Mouse (Mus musculus) lung, postnatal 14 days (tissue): ENCODE measurements at regions not wholly inside any gene's neighbourhood (a gene's known extent, or its start where the extent isn't known, plus 50 kb on each side); places are given as distances from the start of the nearest gene placed in this dataset.

ENCODE experiments used
- DNase-seq: peaks from one replicate; pipeline ENCODE4 v3.0.0; 2021

DNA sequence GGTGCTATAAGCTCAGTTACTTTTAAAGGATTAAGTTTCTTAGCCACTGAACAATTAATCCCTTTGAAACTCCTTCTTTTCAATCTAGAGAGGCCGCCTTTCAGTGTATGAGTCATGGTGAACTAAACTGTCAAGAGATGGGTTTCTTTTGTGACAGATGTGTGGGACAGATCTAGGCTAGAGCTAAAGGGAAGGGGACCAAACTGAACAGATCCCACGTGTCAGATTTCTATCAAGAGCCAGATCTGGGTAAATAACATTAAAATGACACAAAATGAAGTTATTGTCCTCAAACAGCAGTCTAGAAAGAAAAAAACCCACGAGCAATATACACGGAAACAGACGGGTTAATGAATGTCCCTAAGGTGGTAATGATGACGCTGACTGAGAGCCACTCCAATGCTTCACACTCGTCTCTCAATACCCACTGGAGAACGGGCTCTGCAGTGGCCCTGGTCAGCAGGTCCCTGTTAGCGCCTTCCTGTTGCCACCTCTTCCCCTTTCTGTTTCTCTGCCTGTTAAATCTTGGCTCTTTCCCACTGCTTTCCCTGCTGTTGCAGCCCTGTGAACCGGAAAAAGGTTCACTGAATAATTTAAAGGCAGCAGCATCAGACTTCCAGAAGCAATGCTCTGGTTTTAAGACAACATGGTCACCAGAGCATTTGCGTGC lies 52.7 kb upstream of the Rab3gap2 start:
- no peak for DNase-seq

DNA sequence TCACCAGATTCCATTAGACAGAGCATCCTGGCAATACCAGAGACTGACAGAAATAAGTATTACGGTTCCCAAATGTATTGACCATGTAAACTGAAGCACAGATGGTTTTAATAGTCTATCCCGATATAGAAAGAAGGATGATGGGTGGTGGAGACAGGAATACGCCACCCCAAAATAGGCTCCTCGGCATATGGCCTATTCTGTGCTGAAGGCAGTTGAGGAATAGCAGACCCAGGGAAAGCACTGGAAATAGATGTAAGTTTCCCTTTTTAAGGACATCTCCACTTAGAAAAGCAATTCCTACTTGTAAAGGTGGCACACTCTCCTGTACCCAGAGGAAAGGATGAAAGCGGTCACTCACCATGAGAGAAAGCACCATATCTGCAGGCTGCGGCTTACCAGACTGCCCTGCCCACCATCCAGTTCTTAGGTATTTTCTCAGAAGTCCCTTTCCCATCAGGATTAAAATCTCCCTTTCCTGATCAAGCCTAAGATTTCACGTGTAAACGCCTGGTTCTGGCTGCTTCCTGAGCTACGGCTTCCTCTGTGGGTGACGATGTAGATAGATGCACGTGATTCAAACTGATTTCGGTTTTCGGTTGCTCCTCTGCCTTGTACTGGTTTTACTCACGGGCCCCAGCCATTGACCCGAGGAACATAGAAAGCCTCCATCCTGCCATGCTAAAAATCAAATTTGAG lies 53.3 kb upstream of the Rab3gap2 start:
- no peak for DNase-seq

DNA sequence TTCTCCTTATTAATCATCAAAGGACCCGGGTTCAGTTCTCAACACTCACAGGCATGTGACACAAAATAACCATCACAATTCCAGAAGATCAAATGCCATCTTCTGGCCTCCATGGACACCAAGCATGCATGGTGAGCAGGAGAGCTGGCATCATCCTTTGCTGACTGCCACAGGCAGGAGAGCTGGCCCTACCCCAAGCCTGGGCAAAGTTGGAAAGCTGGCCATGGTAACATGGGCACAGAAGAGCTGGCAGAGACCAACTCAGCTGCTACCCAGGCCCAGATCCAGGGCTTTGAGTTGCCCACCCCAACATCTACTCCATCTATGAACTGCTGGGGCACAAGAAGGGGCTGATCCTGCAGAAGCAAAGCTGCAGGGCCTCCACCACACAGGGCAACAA lies 59.1 kb upstream of the Rab3gap2 start:
- no peak for DNase-seq

DNA sequence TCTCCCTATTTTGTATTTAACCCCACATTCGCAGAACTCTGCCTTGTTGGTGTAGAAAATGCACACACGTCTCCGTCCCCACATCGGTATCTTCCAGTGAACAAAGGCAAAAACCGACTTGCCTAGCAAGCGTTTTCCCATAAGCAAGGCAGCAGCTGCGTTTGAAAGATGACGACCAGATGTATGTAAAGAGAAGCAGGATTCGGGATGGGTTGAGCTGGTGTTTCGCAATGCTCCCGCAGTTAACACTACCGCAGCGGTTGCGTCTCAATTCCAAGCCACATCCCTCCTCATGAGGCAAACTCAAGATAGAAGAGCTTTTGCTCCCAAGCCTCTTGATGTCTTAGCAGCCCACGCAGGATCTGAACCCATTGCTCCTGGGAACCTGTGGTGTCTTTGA lies 59.9 kb upstream of the Rab3gap2 start:
- DNase-seq, result no peak

DNA sequence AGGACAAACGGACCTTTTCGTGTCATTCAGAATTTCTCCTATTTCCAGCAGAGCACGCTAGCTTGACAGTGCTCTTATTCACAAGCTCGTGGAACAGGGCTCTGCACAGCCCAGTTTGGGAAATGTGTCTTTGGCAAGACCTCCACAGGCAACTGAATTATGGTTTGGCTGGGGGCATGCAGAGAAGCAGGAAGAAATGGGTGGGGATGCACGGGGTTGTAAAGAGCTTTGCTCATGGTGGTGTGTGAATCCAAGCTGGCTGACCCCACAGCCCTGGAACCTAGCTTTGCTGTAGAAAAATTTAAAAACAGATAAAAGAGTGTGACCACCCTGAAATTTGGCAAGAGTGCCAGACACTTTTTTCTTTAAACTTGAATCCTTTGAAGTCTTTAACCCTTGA lies 63.6 kb upstream of the Rab3gap2 start:
- DNase-seq, result peak; percentile 5

DNA sequence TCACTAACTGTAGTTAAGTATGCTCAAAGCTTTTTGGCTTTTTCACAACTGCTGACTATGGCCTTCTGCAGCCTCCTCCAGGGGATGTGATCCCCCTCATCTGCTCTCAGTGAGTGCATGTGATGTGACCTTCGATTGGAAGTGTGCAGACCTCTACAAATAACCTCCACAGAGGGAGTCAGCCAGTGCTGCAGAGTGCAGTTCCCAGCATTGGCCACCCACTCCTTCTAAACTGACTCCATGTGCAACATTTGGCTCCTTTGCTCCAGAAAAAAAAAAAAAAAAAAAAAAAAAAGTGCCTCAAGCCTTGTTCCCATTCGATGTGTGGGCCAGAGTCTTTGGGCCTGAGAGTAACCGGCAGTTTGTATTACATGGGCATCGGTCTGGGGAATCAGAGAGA lies 75.7 kb upstream of the Rab3gap2 start:
- no peak for DNase-seq

DNA sequence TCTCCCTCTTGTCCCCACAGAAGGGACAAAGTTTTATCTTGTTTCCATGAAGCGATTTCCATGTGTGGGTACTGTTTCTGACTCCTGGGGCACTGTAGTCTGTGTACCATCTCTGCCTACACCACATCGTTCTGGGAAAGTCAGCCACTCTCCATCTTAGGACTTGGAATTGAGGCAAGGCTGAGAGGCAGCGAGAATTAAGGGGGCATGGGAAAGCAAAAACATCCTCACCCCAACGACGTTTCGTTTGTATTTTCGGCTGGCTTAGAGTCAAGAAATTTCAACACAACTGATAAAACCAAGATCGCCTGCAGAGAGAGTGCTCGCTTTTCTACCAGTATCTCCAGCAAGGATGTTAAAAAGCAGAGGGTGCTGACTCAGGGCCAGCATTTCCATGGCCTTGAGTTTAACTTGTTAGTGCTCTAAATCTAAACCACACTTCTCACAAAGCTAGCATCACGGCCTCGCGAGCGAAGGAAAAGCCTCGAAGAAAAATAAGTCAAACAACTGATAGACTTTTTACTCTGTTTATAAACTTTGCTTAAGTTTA lies 78.1 kb upstream of the Rab3gap2 start:
- DNase-seq, result peak; percentile 2

DNA sequence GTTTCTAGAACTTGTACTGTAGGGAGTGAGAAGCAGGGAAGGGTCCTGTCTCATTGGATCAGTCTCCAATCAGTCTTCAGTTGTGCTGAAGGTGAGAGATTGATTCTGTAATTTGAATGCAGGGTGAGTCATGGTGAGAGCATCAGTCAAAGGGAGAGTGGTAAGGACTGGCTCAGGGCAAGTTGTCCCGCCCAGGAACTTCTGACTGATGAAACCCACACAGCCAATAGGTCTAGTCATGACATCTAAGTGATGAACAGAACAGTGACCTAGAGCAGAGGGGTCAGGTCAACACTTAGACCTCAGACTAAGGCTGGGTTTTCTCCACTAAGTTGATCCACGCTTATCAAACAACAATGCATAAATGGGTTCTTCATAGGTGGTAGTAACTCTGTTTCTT lies 82.4 kb upstream of the Rab3gap2 start:
- no peak for DNase-seq

DNA sequence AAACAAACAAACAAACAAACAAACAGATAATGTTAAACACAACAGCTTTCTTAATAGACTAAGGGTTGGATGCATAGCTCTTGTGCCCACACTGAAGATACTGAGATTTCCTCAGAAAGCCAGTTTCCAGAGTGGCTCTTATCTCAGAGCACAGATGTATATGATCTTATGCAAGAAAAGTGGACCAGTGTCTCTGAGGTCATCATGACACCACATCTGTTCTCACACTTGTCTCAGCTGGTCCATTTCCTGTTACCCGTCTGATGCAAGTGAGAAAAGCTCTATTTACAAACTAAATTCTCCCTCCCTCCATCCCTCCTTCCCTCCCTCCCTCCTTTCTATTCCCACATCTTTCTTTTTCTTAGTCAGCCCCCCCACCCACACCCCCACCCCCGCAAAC lies 83.5 kb upstream of the Rab3gap2 start:
- no peak for DNase-seq

DNA sequence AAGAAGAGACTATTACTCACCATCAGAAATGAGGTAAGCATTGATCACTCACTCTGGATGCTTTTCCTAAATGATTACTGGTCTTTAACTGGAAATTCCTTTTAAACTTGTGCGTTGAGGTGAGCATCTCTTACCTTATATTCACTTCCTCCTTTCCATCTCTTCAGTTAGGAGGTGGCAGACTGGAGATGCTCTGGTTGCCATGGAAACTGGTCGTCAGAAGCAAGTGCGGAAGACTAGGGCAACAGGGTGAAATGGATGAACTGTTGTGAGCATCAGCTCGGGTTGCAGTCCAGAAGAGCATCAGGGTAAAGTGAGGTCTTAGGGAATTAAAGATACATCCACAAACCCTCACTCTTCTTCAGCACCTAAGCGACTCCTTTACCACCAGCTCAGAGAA lies 86.2 kb upstream of the Rab3gap2 start:
- DNase-seq, result no peak

DNA sequence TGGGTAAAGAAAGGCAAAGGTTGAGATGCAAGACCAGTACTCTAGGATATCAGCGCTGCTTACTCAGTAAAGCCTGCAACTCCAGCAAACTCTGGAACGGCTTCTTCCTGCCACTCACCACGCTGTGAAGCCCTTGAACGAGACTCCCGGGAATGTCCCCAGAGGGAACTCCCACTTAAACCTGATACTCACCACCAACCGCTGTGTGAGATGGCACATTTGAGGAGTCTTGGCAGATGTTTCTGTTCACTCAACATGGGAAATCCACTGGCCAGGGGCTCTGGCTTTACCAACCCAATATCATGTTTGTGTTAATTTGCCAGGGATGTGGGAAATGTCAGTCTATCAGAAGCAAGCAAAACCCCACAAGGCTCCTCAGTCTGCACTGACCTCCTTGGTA lies 90.2 kb upstream of the Rab3gap2 start:
- DNase-seq, result no peak

DNA sequence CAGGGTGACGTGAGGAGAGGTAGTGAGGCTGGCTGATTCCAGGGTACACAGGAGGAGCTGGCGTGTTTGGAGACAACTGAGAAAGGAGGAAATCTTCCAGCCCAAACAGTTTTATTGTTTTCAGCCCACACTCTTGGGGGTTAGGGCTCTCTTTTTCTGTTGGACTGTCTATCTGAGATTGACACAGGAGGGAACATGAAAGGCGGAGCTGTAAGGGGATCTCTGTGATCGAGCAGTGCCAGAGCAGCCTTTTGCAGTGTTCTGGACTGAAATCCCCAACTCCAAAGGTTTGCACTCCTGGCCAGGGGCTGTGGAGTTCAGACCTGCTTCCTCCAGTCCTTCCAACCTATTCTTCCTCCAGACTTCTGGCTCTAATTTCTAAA lies 91.9 kb upstream of the Rab3gap2 start:
- no peak for DNase-seq

DNA sequence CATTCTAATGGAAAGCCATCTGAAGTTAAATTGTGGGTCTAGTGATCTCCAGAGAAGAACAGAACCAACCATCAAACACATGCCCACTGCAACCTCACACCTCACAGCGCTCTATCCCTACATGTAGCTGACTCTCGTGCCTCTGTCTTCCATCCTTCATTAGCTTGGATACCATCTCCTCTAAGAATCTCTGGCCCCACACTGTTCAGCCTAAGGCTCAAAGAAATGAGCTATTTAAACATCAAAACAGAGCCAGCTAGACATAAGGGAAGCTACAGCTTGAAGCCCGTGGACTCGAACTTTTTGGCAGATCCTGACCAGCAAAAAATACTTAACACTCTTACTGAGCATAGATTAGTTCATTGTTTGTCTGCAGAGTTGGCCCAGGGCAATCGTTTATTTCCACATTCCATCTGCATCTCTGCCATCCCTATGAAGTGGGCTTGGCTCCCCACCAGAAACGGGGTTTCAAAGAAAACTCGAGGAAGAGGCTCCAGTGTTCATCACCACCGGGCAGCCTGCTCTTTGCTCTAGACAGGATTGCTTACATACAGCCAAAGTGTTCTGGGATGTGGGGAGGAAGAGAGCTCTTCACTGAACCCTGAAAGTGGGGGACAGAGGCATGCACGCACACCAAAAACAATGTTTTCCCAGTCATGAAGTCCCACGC lies 92.4 kb upstream of the Rab3gap2 start:
- DNase-seq, result peak; percentile 36

DNA sequence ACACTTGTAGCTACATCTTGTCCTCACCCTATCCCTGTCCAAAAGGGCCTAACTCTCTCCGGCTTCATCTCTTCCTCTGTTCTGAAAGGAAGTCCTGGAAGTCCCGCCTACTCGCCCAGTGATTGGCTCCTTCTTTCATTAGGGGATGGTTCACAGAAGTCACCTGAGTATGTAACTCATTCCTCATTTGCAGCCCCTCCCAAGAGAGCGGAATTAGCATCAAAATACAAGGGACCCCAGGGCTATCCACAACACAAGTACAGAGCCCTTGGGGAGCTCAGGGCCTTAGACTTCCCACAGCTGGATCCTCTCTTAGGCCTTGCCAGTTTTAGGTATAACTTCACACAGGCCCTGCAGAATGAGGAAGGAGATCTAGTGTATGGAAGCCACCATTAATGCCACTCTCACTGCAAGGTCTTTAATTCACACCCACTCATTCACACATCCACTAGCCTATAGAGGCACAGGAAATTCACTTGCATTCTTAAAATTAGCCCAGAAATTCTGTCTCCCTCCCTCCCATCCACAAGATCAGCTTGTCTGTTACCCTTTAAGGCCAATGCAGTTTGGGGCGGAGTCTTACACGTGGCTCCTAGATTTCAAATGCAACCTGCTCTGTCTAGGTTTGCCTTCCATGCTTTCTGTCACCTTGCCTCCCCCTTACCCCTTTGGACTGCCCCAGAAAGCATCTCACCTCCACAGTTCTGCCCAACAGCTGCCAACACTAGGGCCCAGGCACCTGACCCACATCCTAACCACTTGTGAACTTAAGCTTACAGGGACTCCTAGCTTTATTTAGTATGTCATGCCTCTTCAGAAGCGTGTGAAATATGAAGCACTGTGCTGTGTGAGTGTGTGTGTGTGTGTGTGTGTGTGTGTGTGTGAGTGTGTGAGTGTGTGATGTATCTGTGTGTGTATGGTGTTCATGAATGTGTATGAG lies 98.7 kb upstream of the Rab3gap2 start:
- DNase-seq, result no peak

DNA sequence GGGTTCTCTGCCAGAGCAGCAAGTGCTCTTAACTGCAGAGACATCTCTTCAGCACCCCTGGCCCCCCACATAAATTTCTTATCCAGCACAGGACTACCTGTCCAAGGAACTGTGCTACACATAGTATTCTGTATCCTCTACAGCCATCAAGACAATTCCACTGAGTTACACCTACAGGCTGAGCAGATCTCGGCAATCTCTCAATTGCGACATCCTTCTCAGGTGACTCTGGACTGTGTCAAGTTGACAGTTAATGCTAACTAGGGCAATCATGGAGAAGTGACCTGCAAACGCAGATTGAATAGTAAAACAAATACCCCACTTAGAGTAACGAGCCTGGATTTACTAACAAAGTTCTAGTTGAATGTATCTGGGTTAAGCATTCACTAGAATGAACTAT lies 100.1 kb upstream of the Rab3gap2 start:
- no peak for DNase-seq

DNA sequence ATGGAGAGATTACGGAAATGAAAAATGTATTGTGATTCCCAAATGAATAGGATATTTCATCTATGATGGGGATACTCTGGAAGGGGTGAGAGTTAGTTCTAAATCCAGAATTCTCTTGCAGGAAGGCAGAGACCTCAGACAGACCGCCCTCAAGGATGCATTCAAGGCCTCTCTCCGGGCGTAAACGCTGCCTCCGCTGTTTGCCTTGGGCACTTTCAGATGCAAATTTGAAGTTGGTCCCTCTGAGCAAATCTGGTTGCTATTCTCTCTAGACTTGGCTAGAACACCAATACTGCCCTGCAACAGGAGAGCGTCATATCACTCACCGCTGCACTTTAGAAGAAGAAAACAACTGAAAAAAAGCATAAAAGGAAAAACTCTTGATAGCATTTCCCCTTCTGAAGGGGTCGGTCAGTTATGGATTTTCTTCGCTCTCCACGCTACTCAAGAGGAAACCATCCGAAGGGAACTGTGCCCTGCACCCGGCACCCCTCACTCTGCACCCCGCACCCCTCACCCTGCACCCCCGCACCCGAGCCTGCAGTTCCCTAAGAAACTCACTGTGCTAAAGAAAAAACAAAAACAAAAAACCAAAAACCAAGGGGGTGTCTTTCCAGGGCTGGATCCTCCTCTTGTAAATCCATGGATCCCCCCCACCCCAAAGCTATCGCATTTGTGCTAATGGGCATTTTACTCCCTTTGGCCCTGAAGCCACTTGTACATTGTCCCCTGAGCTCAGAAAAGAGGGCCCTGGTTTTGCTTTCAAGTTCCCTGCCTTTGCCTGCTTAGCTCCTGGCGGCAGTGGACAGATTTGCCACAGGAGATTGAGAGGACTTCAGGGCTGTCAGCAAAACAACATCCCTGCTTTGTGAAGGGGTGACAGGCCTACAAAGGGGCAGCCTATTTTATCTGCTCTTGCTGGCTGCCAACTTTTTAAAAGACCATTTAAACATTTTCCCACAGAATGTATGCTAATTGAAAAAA lies 99.9 kb upstream of the Mark1 start:
- no peak for DNase-seq

DNA sequence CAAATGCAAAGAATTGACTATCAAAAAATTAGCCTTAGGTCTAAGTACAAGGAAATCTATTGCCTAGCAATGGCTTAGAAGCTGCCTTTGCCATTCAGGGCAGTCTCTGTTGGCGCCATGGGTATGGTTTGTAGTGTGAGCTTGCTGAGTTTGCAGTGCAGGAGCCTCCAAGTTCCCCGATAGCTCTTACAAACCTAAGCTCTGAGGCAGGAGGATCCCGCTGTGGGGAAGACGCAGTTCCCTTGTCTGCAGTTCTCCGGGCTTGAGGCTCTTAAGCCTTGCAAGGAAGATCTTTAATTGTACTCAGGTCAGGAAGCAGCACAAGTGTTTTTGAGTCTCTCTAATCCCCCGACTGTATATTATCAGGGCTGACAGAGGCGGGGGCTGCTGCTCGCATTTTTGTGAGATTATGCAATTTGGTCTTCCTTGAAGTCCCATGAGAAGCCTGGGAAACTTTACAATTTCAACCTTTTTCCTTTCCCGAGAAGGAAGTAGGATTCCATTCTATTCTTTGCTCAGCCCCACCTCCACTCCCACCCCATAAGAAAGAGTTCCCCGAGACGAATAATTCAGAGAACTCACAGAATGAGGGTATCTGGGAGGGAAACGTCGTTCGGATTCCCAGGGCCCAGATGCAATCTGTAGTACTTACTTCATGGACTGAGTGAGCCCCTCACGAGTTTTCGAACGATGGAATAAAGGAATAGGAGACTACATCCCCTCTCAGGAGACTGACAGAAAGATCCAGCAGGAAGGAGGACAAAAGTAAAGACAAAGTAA lies 99.0 kb upstream of the Mark1 start:
- no peak for DNase-seq

DNA sequence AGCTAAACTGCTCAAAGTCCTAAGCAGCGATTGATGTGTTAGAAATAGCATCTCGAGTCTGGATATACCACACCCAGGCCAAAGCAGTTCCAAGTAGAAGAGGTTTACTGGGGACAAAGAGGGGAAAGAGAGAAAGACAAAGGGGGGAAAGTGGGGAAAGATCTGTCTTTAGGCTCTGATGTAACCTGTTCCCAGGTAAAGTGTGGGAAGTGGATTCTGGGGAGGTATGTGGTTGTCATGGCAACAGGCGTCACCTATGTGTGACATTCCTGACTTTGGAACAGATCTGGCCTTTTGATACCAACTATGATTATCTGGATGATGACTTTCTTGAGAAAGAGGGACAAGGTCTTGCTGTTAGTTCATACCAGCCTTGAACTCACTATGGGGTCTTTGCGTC lies 97.4 kb upstream of the Mark1 start:
- no peak for DNase-seq

DNA sequence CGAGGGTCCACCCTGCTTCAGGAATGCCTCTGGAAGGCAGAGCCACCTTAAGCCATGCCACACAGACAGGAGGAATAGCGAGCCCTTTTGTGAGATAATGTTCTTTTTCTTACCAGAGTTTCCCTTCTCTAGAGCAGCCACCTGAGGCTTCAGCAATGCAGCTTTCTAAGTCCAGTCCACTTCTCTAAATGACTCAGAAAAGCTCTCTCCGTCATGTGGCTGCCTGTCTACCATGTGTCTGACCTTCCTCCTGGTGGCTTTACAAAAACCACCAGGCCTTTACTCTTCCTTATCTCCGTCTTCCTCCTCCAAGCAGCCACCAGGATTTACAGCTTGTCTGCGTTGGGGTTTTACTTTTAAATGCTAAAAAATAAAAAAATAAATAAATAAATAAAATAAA lies 93.4 kb upstream of the Mark1 start:
- no peak for DNase-seq

DNA sequence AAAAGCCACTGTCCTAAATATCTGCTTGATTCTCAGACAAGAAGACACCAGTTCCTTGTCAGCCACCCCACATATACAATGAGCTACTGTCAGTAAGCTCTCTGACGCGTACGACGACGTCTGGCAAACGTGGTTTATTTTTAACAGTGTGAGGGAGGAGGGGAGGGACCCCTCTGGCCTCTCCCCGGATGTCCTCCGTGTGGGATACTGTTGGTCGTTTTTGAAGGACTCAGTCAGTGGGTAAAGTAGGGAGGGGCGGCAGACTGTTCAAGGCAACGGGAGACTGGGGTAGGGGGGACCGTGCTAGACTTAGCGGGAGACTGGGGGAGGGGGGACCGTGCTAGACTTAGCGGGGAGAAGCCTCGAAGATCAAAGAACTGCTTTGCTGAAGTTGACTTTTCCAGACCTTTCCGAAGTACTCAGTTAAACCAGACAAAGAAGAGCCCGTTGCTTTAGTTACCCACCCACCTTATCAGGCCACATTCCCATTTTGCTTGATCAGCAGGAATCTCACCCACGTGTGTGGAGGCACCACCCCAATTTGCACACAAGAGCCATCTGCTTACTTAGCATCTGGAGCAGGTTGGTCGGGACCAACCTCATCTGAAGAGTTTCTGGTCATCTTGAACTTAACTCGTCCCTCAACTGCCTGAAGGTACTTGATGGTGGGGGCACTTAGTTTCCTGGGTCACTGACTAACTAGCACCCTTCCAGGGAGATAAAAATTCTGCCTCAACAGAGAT lies 92.6 kb upstream of the Mark1 start:
- peak; percentile 16 for DNase-seq
